Mouse (Mus musculus) hematopoietic stem cell, adult 5-6 weeks (primary cell): ENCODE measurements around the gene Psapl1. TPM values are rescaled to one million over a fixed set of nuclear protein-coding genes. Genes with fewer than 3 reads are reported as not detected.
"Not testable (repeated sequence)": the region's sequence is repeated elsewhere in the genome, so short reads cannot be mapped to it uniquely, and the experiment has no call there.

Source experiments
- ATAC-seq, 2 experiments: fragments of 125-278 bp in 1 of 2; replicated peaks in 1 of 2; 2 replicates each; pipeline ENCODE4 v1.8.0; 2016 to 2017; ENCODE audit warnings: inconsistent platforms in 2 of 2, mild to moderate bottlenecking in 2 of 2, moderate number of reproducible peaks in 2 of 2, low read depth in 1 of 2, moderate TSS enrichment in 1 of 2; ENCODE audit not compliant: low FRiP score in 2 of 2, poor library complexity in 2 of 2, severe bottlenecking in 2 of 2, insufficient read depth in 1 of 2, low TSS enrichment in 1 of 2
- total RNA-seq: library from RNA; stranded (forward); fragments of 172-1452, 232-1000 nt; gene quantifications from 2 replicates; pipeline ENCODE4 v1.2.3, GENCODE M21; 2017

Psapl1 gene
- total RNA-seq, 1 experiment from 2014 or later: not detected

GRCm38 (mm10) chr5:36194631-36195030 is 9.2 kb upstream of the Psapl1 start:
- ATAC-seq: no peak

GRCm38 (mm10) chr5:36195436-36195835 is 8.4 kb upstream of the Psapl1 start:
- ATAC-seq: no peak

- ATAC-seq: no peak
Measured at GRCm38 (mm10) chr5:36199519-36199918, 4.3 kb upstream of the Psapl1 start.

- no peak for ATAC-seq
Measured at GRCm38 (mm10) chr5:36202781-36203180, 1.0 kb upstream of the Psapl1 start.

- no peak for ATAC-seq
Measured at GRCm38 (mm10) chr5:36203421-36203820, 400 bp upstream of the Psapl1 start.

- no peak for ATAC-seq
Measured at GRCm38 (mm10) chr5:36205397-36205796, 1.6 kb downstream of the Psapl1 start.

- ATAC-seq: no peak
Measured at GRCm38 (mm10) chr5:36208803-36209202, 5.0 kb downstream of the Psapl1 start.

GRCm38 (mm10) chr5:36213310-36213709 is 9.5 kb downstream of the Psapl1 start:
- no peak for ATAC-seq

GRCm38 (mm10) chr5:36220105-36220504 is 16.3 kb downstream of the Psapl1 start:
- no peak for ATAC-seq

GRCm38 (mm10) chr5:36220626-36221025 is 16.8 kb downstream of the Psapl1 start:
- ATAC-seq: no peak

- ATAC-seq: no peak
Measured at GRCm38 (mm10) chr5:36223787-36224186, 20.0 kb downstream of the Psapl1 start.

GRCm38 (mm10) chr5:36225855-36226254 is 22.0 kb downstream of the Psapl1 start:
- no peak for ATAC-seq

GRCm38 (mm10) chr5:36226296-36226695 is 22.5 kb downstream of the Psapl1 start:
- no peak for ATAC-seq

GRCm38 (mm10) chr5:36228405-36229370 is 24.9 kb downstream of the Psapl1 start:
- ATAC-seq: no peak

- no peak for ATAC-seq
Measured at GRCm38 (mm10) chr5:36230301-36230780, 26.5 kb downstream of the Psapl1 start.

GRCm38 (mm10) chr5:36237526-36237925 is 33.7 kb downstream of the Psapl1 start:
- ATAC-seq: not testable (repeated sequence)

- ATAC-seq: no peak
Measured at GRCm38 (mm10) chr5:36248022-36248421, 44.2 kb downstream of the Psapl1 start.

GRCm38 (mm10) chr5:36252746-36253504 is 49.1 kb downstream of the Psapl1 start:
- no peak for ATAC-seq
